Mouse (Mus musculus): Measurements from ENCODE around the gene Tmem182.

DNA sequence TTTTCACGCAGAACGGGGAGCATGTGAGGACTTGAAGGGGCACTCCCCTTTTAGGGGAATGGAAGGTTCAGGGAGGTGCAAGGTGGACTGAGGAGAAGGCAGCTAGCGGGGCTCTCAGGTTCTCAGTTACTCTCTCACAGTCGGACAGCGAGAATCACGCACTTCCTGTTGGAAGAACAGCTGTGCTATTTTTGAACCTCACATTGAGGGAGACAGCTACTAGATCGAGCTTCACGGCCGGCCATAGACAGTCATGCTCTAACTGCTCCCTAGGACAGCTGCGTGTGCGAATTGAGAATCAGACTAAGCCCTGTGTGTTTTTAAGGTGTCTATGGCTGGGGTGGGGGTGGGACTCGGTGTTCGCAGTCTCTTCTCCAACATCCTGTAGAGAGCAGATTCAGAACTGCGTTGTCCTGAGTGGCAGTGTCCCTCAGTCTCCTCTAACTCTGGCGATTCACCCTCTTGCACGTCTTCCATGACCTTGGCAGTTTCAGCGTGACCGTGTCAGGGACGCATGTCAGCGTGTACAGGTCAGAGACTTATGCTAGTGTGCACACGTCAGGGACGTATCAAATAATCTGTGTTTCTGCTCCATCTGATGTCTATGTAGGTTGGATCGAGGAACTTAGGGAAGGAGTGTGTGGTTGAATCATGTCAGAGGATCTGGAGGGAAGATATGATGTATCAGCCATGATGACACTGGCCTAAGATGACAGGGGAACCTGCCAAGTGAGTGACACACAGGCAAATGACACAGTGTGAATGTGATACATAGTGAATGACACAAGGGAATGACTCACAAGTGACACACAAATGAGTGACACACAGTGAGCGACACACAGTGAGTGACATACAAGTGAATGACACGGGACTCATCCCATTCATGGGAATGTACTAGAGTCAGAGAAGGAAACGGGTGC is 69.3 kb downstream of the Tmem182 start:
- TF ChIP-seq CTCF (IDR thresholded peaks at IDR 0.05; ENCODE audit: low read depth, low read length) (no peak), TAL1 (conservative IDR thresholded peaks at IDR 0.05; ENCODE audit: low read depth, low read length) (no peak), GATA1 (IDR thresholded peaks at IDR 0.05; ENCODE audit: borderline replicate concordance, low read length) (no peak), POLR2AphosphoS5 (IDR thresholded peaks at IDR 0.05; ENCODE audit: insufficient replicate concordance, low read depth, low read length) (no peak), GATA2 (IDR thresholded peaks at IDR 0.05; ENCODE audit: borderline replicate concordance, low read depth, low read length) (no peak)
